Mouse (Mus musculus) embryonic facial prominence, embryonic 11.5 days (tissue): ENCODE measurements around the gene Odf3l2. TPM values are rescaled to one million over a fixed set of nuclear protein-coding genes. Genes with fewer than 3 reads are reported as not detected.

ENCODE experiments used
- ATAC-seq: fragments of 200-750 bp; cut with Nextera tagmentation; replicated peaks from 2 replicates; pipeline ENCODE4 v1.8.0; 2017; ENCODE audit warnings: low read depth; ENCODE audit not compliant: insufficient number of reproducible peaks, low FRiP score, low TSS enrichment
- DNase-seq: peaks from one replicate; pipeline ENCODE4 v3.0.0-alpha.2; 2015; ENCODE audit warnings: low spot score
- H3K27ac ChIP-seq: fragments of 300-500 bp; sonication (generic); replicated peaks from 2 replicates; pipeline ENCODE4 v1.5.1; 2014; ENCODE audit warnings: mild to moderate bottlenecking, low read depth, low read length, control low read depth
- H3K27me3 ChIP-seq: fragments of 300-500 bp; sonication (generic); 2 replicates; pipeline ENCODE4 v1.6.1; 2014; ENCODE audit warnings: mild to moderate bottlenecking, low read length, moderate library complexity, mixed read lengths; ENCODE audit not compliant: control insufficient read depth, insufficient read depth
- H3K36me3 ChIP-seq: fragments of 300-500 bp; sonication (generic); replicated peaks from 2 replicates; pipeline ENCODE4 v1.6.1; 2014; ENCODE audit warnings: low read depth, mild to moderate bottlenecking, low read length, moderate library complexity, mixed read lengths; ENCODE audit not compliant: control insufficient read depth, insufficient read depth
- H3K4me1 ChIP-seq: fragments of 300-500 bp; sonication (generic); 2 replicates; pipeline ENCODE4 v1.6.1; 2014; ENCODE audit warnings: low read length, mixed read lengths; ENCODE audit not compliant: control insufficient read depth, insufficient read depth
- H3K4me2 ChIP-seq: fragments of 300-500 bp; sonication (generic); 2 replicates; pipeline ENCODE4 v1.6.1; 2014; ENCODE audit warnings: low read depth, mild to moderate bottlenecking, control low read depth, low read length, moderate library complexity
- H3K4me3 ChIP-seq: fragments of 300-500 bp; sonication (generic); 2 replicates; pipeline ENCODE4 v1.5.1; 2014; ENCODE audit warnings: low read depth, low read length, control low read depth
- H3K9ac ChIP-seq: fragments of 300-500 bp; sonication (generic); replicated peaks from 2 replicates; pipeline ENCODE4 v1.6.1; 2014; ENCODE audit warnings: mild to moderate bottlenecking, control low read depth, low read length
- H3K9me3 ChIP-seq: fragments of 300-500 bp; sonication (generic); replicated peaks from 2 replicates; pipeline ENCODE4 v1.6.1; 2016; ENCODE audit warnings: mild to moderate bottlenecking, low read length, inconsistent platforms, mixed read lengths; ENCODE audit not compliant: control insufficient read depth
- WGBS: fragments of 180-500 bp; shearing (Covaris S2); extraction: QIAGEN DNeasy Blood & Tissue Kit; methylation state at CpG from one replicate; pipeline ENCODE4 v1.1.7; 2014; 5-methylcytosine and 5-hydroxymethylcytosine counted together
- polyA plus RNA-seq: library from polyadenylated mRNA; unstranded; fragments of >200 nt; fragmentation: Nextera tagmentation; extraction: Ambion mirVana; gene quantifications from 2 replicates; pipeline ENCODE4 v1.2.1, GENCODE M21; 2014

The Odf3l2 gene
- polyA plus RNA-seq, 1 experiment from 2014 or later: not detected

GRCm38 (mm10) chr10:79613578-79614304, 31.8 kb downstream of the Odf3l2 start, which contains the start of gene C2cd4c:
Gene C2cd4c (minus strand): TSS chr10:79614025.
- ATAC-seq: peak; percentile 46
- Histone ChIP-seq H3K4me2 (peak within 1 kb of the TSS; percentile 97), H3K9me3 (no peaks in the 10 kb centered on the region), H3K36me3 (no peaks in the 10 kb centered on the region), H3K4me1 (peaks cover 4% of the 10 kb centered on the region; the same call in 1 of the 2 replicates), H3K27me3 (peaks cover 26% of the 10 kb centered on the region), H3K27ac (no peak within 1 kb of the TSS), H3K9ac (peak within 1 kb of the TSS; percentile 35), H3K4me3 (peak within 1 kb of the TSS; percentile 49)
- peak; percentile 83 for DNase-seq
- under 1% methylated on average over 60 of the region's 60 CpGs for WGBS

- ATAC-seq (no peak), DNase-seq (peak; percentile 62)
- 0 out of 2 replicates have a peak overlapping the region, but pooled peaks have one; percentile 0 for H3K4me3 ChIP-seq
- 9% methylated on average over 50 of the region's 51 CpGs for WGBS
- H3K4me2 ChIP-seq: peak overlapping the region; percentile 35
- H3K27ac ChIP-seq: no peak overlapping the region
- H3K27me3 ChIP-seq: peaks cover 26% of the 10 kb centered on the region
- peak overlapping the region; percentile 28; the same call in 1 of the 2 replicates for H3K9ac ChIP-seq
- H3K9me3 ChIP-seq: no peaks in the 10 kb centered on the region
- no peaks in the 10 kb centered on the region for H3K36me3 ChIP-seq
- peaks cover 4% of the 10 kb centered on the region; the same call in 1 of the 2 replicates for H3K4me1 ChIP-seq
Measured at GRCm38 (mm10) chr10:79612192-79613135, 33.1 kb downstream of the Odf3l2 start.

DNA sequence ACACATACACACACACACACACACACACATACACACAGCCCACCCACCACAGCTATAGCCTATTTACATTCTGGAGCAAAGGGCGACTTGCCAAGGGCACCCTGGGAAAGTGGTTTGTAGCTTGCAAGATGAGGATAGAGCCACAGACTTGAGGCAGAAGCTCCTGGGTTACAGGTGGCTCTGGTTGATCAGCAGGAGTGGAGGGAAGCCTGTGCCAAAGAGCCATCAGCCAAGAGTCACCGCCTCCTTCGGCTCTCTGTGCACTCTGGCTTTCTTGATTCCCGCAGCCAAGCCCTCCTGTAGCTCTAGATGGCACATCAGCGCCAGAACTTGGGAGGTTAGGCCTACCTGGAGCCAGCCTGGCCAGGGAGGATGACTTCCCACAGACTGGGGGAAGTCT, 34.2 kb downstream of the Odf3l2 start:
- Histone ChIP-seq H3K36me3 (no peaks in the 10 kb centered on the region), H3K4me3 (no peak overlapping the region), H3K4me2 (no peak overlapping the region), H3K9ac (no peak overlapping the region), H3K4me1 (peaks cover 4% of the 10 kb centered on the region; the same call in 1 of the 2 replicates), H3K27ac (no peak overlapping the region), H3K27me3 (peaks cover 26% of the 10 kb centered on the region), H3K9me3 (no peaks in the 10 kb centered on the region)
- DNase-seq (no peak), ATAC-seq (no peak)
- WGBS: 25% methylated on average over 5 of the region's 5 CpGs

DNA sequence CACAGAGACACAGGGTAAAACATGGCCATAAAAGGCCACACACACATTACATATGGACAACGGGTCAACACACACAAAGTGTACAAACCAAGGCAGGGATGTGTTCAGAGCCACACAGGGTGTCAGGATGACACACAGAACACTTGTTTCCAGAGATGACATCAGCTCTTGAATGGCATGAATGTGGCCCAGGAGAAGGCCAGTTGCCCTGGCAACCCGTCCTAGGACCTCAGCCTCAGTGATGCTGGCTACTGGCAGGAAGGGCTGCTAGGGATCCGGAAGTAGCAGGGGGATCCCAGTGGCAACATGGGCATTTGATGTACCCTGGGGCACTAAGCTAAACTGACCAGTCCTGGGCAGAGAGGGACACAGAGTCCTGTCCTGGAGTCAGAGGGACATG, 36.3 kb downstream of the Odf3l2 start:
- Histone ChIP-seq H3K9ac (no peak overlapping the region), H3K4me3 (no peak overlapping the region), H3K27ac (no peak overlapping the region), H3K4me2 (no peak overlapping the region), H3K36me3 (no peaks in the 10 kb centered on the region), H3K4me1 (peaks cover 4% of the 10 kb centered on the region; the same call in 1 of the 2 replicates), H3K27me3 (peaks cover 26% of the 10 kb centered on the region), H3K9me3 (no peaks in the 10 kb centered on the region)
- no peak for DNase-seq
- WGBS: 79% methylated on average over 3 of the region's 3 CpGs
- ATAC-seq: no peak

DNA sequence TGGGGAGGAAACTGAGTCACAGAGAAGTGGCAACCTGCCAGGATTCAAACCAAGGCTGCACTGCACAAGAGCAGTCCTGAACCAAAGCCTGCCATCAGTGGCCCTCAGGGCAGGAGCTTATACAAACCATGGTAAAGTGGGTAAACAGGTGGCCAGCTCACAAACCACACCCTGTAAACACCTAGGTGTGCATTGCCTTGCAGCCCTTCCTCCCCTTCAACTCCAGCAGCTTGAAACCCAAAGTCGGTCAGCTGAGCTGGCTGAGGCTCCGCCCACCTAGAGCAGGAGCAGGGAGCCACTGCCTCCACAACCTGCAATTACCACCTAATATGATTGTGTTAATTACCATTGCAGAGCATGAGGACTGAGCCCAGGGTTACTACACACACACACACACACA, 37.6 kb downstream of the Odf3l2 start:
- Histone ChIP-seq H3K27me3 (peaks cover 19% of the 10 kb centered on the region), H3K9ac (0 out of 2 replicates have a peak overlapping the region, but pooled peaks have one; percentile 9), H3K4me1 (peaks cover 4% of the 10 kb centered on the region; the same call in 1 of the 2 replicates), H3K9me3 (no peaks in the 10 kb centered on the region), H3K36me3 (no peaks in the 10 kb centered on the region), H3K4me3 (no peak overlapping the region), H3K27ac (no peak overlapping the region), H3K4me2 (no peak overlapping the region)
- DNase-seq (no peak), ATAC-seq (no peak)
- WGBS: 41% methylated on average over 2 of the region's 2 CpGs

DNA sequence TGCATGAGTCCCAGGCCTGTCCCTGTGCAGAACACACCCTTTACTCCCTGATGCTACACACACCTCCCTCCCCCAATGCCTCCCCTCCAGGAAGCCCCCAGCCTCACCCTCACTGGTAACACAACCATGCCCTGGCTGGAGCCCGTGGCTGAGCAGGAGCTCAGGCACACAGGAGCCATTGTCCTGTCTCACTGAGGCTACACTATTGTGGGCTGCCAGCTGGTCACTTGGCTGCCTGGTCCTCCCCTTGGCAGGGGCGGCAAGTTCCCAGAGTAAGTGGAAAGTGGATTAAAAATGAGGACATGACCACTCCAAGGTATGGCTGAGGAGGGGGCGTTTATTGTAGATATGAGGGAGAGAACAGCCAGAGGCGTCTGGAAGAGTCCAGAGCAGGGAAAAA, 39.0 kb downstream of the Odf3l2 start:
- DNase-seq (no peak), ATAC-seq (no peak)
- no peak overlapping the region for H3K4me3 ChIP-seq
- H3K27me3 ChIP-seq: peaks cover 5% of the 10 kb centered on the region; the same call in 1 of the 2 replicates
- no peak overlapping the region for H3K4me2 ChIP-seq
- no peaks in the 10 kb centered on the region for H3K36me3 ChIP-seq
- H3K4me1 ChIP-seq: no peaks in the 10 kb centered on the region
- 47% methylated on average over 4 of the region's 4 CpGs for WGBS
- H3K9ac ChIP-seq: no peak overlapping the region
- no peaks in the 10 kb centered on the region for H3K9me3 ChIP-seq
- H3K27ac ChIP-seq: no peak overlapping the region

GRCm38 (mm10) chr10:79597936-79598230, 47.7 kb downstream of the Odf3l2 start:
- DNase-seq: no peak
- no peak overlapping the region for H3K4me3 ChIP-seq

More at GRCm38 (mm10) chr10:79597936-79598230, 47.7 kb downstream of the Odf3l2 start:
- no peaks in the 10 kb centered on the region for H3K36me3 ChIP-seq
- 60% methylated on average over 4 of the region's 4 CpGs for WGBS
- H3K9me3 ChIP-seq: no peaks in the 10 kb centered on the region
- no peaks in the 10 kb centered on the region for H3K27me3 ChIP-seq
- ATAC-seq: no peak
- H3K4me2 ChIP-seq: no peak overlapping the region
- no peak overlapping the region for H3K27ac ChIP-seq
- no peak overlapping the region for H3K9ac ChIP-seq
- no peaks in the 10 kb centered on the region for H3K4me1 ChIP-seq
